Mouse (Mus musculus) kidney, postnatal 0 days (tissue): ENCODE results near the gene Apoh. TPM values are rescaled to one million over a fixed set of nuclear protein-coding genes. Genes with fewer than 3 reads are reported as not detected.

Source experiments
- ATAC-seq: fragments of 200-750 bp; cut with Nextera tagmentation; replicated peaks from 2 replicates; pipeline ENCODE4 v1.8.0; 2017; ENCODE audit warnings: low read depth, moderate number of reproducible peaks, moderate TSS enrichment, moderate library complexity; ENCODE audit not compliant: low FRiP score
- DNase-seq: peaks from one replicate; pipeline ENCODE4 v3.0.0-alpha.2; 2016; ENCODE audit warnings: low spot score
- H3K27ac ChIP-seq: fragments of 300-500 bp; sonication (generic); 2 replicates; pipeline ENCODE4 v1.5.1; 2014; ENCODE audit warnings: mild to moderate bottlenecking
- H3K27me3 ChIP-seq: fragments of 300-500 bp; sonication (generic); 2 replicates; pipeline ENCODE4 v1.6.1; 2014; ENCODE audit warnings: low read length, mixed read lengths; ENCODE audit not compliant: insufficient read depth
- H3K36me3 ChIP-seq: fragments of 300-500 bp; sonication (generic); 2 replicates; pipeline ENCODE4 v1.6.1; 2014; ENCODE audit warnings: low read length, mixed read lengths; ENCODE audit not compliant: insufficient read depth
- H3K4me1 ChIP-seq: fragments of 300-500 bp; sonication (generic); replicated peaks from 2 replicates; pipeline ENCODE4 v1.6.1; 2014; ENCODE audit warnings: antibody characterized with exemption, low read length, mixed read lengths; ENCODE audit not compliant: insufficient read depth
- H3K4me2 ChIP-seq: fragments of 300-500 bp; sonication (generic); 2 replicates; pipeline ENCODE4 v1.6.1; 2014; ENCODE audit warnings: mild to moderate bottlenecking, low read length, moderate library complexity, mixed read lengths
- H3K4me3 ChIP-seq: fragments of 300-500 bp; sonication (generic); replicated peaks from 2 replicates; pipeline ENCODE4 v1.5.1; 2014; ENCODE audit warnings: low read depth, low read length
- H3K9ac ChIP-seq: fragments of 300-500 bp; sonication (generic); 2 replicates; pipeline ENCODE4 v1.6.1; 2014; ENCODE audit warnings: low read depth, low read length
- H3K9me3 ChIP-seq: fragments of 300-500 bp; sonication (generic); replicated peaks from 2 replicates; pipeline ENCODE4 v1.6.1; 2016; ENCODE audit warnings: low read length, inconsistent platforms, mixed read lengths
- CTCF ChIP-seq: IDR thresholded peaks from 2 replicates; pipeline ENCODE4 v1.5.1; 2016; ENCODE audit warnings: antibody characterized with exemption, low read depth, mild to moderate bottlenecking, moderate library complexity
- WGBS: fragments of 180-500 bp; shearing (Covaris S2); extraction: QIAGEN DNeasy Blood & Tissue Kit; methylation state at CpG from one replicate; pipeline ENCODE4 v1.1.7; 2014; 5-methylcytosine and 5-hydroxymethylcytosine counted together
- polyA plus RNA-seq: library from polyadenylated mRNA; unstranded; fragments of >200 nt; fragmentation: Nextera tagmentation; extraction: Ambion mirVana; gene quantifications from 2 replicates; pipeline ENCODE4 v1.2.1, GENCODE M21; 2015

Apoh gene
- polyA plus RNA-seq, 1 experiment from 2014 or later, result 0.46 TPM

DNA sequence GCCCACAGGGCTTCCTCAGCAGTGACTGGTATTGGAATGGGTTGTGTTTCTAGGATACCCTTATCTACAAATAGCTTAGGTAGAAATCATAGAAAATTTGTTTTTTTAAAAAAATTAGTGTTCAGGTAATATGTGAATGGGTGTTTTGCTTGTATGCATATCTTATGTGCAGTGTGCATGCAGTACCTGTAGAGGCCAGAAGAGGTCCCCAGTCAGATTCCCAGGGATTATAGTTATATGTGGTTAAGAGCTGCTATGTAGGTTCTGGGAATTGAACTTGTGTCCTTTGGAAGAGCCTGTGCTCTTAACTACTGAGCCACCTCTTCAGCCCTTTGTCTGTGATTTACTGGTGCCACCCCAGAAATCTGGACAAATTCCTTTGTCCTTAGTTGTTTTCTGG is 104.0 kb downstream of the Apoh start:
- no peak for DNase-seq
- H3K9me3 ChIP-seq, result 0 out of 2 replicates have a peak, but pooled peaks cover 4% of the 10 kb centered on the region
- H3K9ac ChIP-seq, result no peak overlapping the region
- no peak overlapping the region for H3K4me3 ChIP-seq
- H3K4me1 ChIP-seq, result no peaks in the 10 kb centered on the region
- no peaks in the 10 kb centered on the region for H3K27me3 ChIP-seq
- no peak overlapping the region for H3K4me2 ChIP-seq
- 0 out of 2 replicates have a peak, but pooled peaks cover 4% of the 10 kb centered on the region for H3K36me3 ChIP-seq
- no peak for ATAC-seq
- no peak overlapping the region for H3K27ac ChIP-seq
- TF ChIP-seq CTCF, result peak; percentile 60

DNA sequence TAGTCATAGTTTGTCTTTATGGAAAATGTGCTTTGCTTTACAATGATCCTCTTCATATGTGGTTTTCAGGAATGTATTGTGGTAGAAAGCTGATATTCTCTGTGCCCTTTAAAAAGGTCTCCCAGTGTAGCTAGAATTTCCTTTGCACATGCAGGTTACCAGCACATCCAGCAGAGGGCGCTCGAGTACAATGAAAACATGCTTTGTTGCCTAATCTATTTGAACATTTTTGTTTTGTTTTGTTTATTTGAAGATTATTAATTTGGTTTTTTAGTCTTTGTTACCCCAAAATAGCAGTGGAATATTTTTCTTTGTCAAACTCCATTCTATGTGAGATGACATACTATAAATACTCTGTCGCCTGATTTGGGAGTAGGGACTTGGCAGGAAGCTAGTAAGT is 106.7 kb downstream of the Apoh start:
- WGBS, result 27% methylated on average over 3 of the region's 3 CpGs
- H3K9me3 ChIP-seq, result 0 out of 2 replicates have a peak, but pooled peaks cover 4% of the 10 kb centered on the region
- 0 out of 2 replicates have a peak, but pooled peaks cover 4% of the 10 kb centered on the region for H3K36me3 ChIP-seq
- H3K4me2 ChIP-seq, result no peak overlapping the region
- H3K4me1 ChIP-seq, result no peaks in the 10 kb centered on the region
- peak; percentile 98 for TF ChIP-seq CTCF
- H3K27me3 ChIP-seq, result no peaks in the 10 kb centered on the region
- no peak overlapping the region for H3K4me3 ChIP-seq
- DNase-seq, result peak; percentile 78
- H3K27ac ChIP-seq, result no peak overlapping the region
- no peak for ATAC-seq
- H3K9ac ChIP-seq, result no peak overlapping the region

DNA sequence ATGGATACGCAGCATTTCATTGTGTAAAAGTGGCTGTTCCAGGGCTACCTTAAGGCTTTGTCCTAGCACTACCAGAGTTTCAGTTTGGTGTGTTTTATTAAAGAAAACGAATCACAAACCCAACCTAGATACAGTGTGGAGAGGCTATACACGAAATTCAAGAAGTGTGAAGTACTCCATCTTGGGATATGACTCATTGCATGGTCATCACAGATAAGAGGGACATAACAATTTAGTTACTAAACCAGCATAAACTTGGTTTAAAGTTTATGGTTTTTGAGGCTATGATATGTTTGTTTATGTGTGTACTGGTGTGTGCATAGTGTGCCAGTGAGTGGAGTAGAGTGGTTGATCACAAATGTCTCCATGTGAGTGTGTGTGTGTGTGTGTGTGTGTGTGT is 116.4 kb downstream of the Apoh start:
- DNase-seq (no peak), ATAC-seq (no peak)
- WGBS, result 81% methylated on average over 3 of the region's 3 CpGs
- Histone ChIP-seq H3K9me3 (no peaks in the 10 kb centered on the region), H3K4me2 (no peak overlapping the region), H3K4me1 (no peaks in the 10 kb centered on the region), H3K36me3 (0 out of 2 replicates have a peak, but pooled peaks cover 10% of the 10 kb centered on the region), H3K4me3 (no peak overlapping the region), H3K9ac (no peak overlapping the region), H3K27ac (no peak overlapping the region), H3K27me3 (no peaks in the 10 kb centered on the region)
- no peak for TF ChIP-seq CTCF

Other genes starting within 250 kb of the Apoh start
- gene Prkca, start 574 bp downstream of the Apoh start, polyA plus RNA-seq, result 6.8 and 9.3 TPM in 2 replicates
- 8.8 and 10.7 TPM in 2 replicates for gene Cep112, start 81.8 kb downstream of the Apoh start, polyA plus RNA-seq